Mouse (Mus musculus) forebrain, embryonic 11.5 days (tissue): ENCODE measurements around the gene Spns2. TPM values are rescaled to one million over a fixed set of nuclear protein-coding genes. Genes with fewer than 3 reads are reported as not detected.
A peak's percentile ranks its signal among the peaks of the same experiment; 100 is the strongest.

ENCODE experiments used
- ATAC-seq: fragments of 200-750 bp; cut with Nextera tagmentation; replicated peaks from 2 replicates; pipeline ENCODE4 v1.8.0; 2017; ENCODE audit warnings: moderate TSS enrichment; ENCODE audit not compliant: low FRiP score
- DNase-seq: peaks from one replicate; pipeline ENCODE4 v3.0.0-alpha.2; 2017; ENCODE audit warnings: low spot score
- H3K27ac ChIP-seq: fragments of 300-500 bp; sonication (generic); 2 replicates; pipeline ENCODE4 v1.5.1; 2014; ENCODE audit warnings: low read depth, low read length
- H3K27me3 ChIP-seq: fragments of 300-500 bp; sonication (generic); 2 replicates; pipeline ENCODE4 v1.6.1; 2014; ENCODE audit warnings: mild to moderate bottlenecking, low read length, mixed read lengths; ENCODE audit not compliant: control insufficient read depth, insufficient read depth
- H3K36me3 ChIP-seq: fragments of 300-500 bp; sonication (generic); 2 replicates; pipeline ENCODE4 v1.6.1; 2014; ENCODE audit warnings: mild to moderate bottlenecking, low read length, moderate library complexity, mixed read lengths; ENCODE audit not compliant: control insufficient read depth, insufficient read depth
- H3K4me1 ChIP-seq: fragments of 300-500 bp; sonication (generic); replicated peaks from 2 replicates; pipeline ENCODE4 v1.6.1; 2014; ENCODE audit warnings: low read length, mixed read lengths; ENCODE audit not compliant: control insufficient read depth, insufficient read depth
- H3K4me2 ChIP-seq: fragments of 300-500 bp; sonication (generic); 2 replicates; pipeline ENCODE4 v1.6.1; 2014; ENCODE audit warnings: low read depth, mild to moderate bottlenecking, low read length, moderate library complexity, mixed read lengths; ENCODE audit not compliant: severe bottlenecking
- H3K4me3 ChIP-seq: fragments of 300-500 bp; sonication (generic); 2 replicates; pipeline ENCODE4 v1.5.1; 2014; ENCODE audit warnings: low read depth, low read length
- H3K9ac ChIP-seq: fragments of 300-500 bp; sonication (generic); 2 replicates; pipeline ENCODE4 v1.6.1; 2014; ENCODE audit warnings: low read length
- H3K9me3 ChIP-seq: fragments of 300-500 bp; sonication (generic); 2 replicates; pipeline ENCODE4 v1.6.1; 2016; ENCODE audit warnings: low read length, mixed read lengths; ENCODE audit not compliant: control insufficient read depth
- WGBS: fragments of 180-500 bp; shearing (Covaris S2); extraction: QIAGEN DNeasy Blood & Tissue Kit; methylation state at CpG from one replicate; pipeline ENCODE4 v1.1.7; 2014; 5-methylcytosine and 5-hydroxymethylcytosine counted together
- polyA plus RNA-seq: library from polyadenylated mRNA; unstranded; fragments of >200 nt; fragmentation: Nextera tagmentation; extraction: Ambion mirVana; gene quantifications from 2 replicates; pipeline ENCODE4 v1.2.1, GENCODE M21; 2014

Spns2 gene
- polyA plus RNA-seq, 1 experiment from 2014 or later, result 4.0 TPM

- no peak within 1 kb of the TSS for H3K27ac ChIP-seq
These were observed 78.4 kb downstream of the Spns2 start, which contains the start of gene Smtnl2 for GRCm38 (mm10) chr11:72411093-72411921. TSS of gene Smtnl2 (minus strand) at chr11:72411713.

GRCm38 (mm10) chr11:72410521-72411092, 79.1 kb downstream of the Spns2 start:
- H3K4me3 ChIP-seq, result peak overlapping the region; percentile 43
- no peak overlapping the region for H3K9ac ChIP-seq
- under 1% methylated on average over 25 of the region's 25 CpGs for WGBS
- no peak for DNase-seq
- H3K27ac ChIP-seq, result no peak overlapping the region
- no peaks in the 10 kb centered on the region for H3K9me3 ChIP-seq
- H3K4me2 ChIP-seq, result peak overlapping the region; percentile 85
- ATAC-seq, result no peak; the same call in 1 of the 2 replicates
- no peaks in the 10 kb centered on the region for H3K36me3 ChIP-seq
- H3K4me1 ChIP-seq, result peaks cover 4% of the 10 kb centered on the region; the same call in 1 of the 2 replicates
- H3K27me3 ChIP-seq, result no peaks in the 10 kb centered on the region; the same call in 1 of the 2 replicates

More at GRCm38 (mm10) chr11:72411093-72411921, 78.4 kb downstream of the Spns2 start, which contains the start of gene Smtnl2:
- H3K36me3 ChIP-seq, result no peaks in the 10 kb centered on the region
- H3K9ac ChIP-seq, result peak within 1 kb of the TSS; percentile 33
- DNase-seq (peak; percentile 92), ATAC-seq (peak; percentile 93)
- peaks cover 4% of the 10 kb centered on the region; the same call in 1 of the 2 replicates for H3K4me1 ChIP-seq
- no peaks in the 10 kb centered on the region; the same call in 1 of the 2 replicates for H3K27me3 ChIP-seq
- under 1% methylated on average over 84 of the region's 86 CpGs for WGBS
- peak within 1 kb of the TSS; percentile 43 for H3K4me3 ChIP-seq
- peak within 1 kb of the TSS; percentile 85 for H3K4me2 ChIP-seq
- no peaks in the 10 kb centered on the region for H3K9me3 ChIP-seq

GRCm38 (mm10) chr11:72409649-72410385, 79.9 kb downstream of the Spns2 start:
- DNase-seq, result no peak
- Histone ChIP-seq H3K9ac (no peak overlapping the region), H3K27ac (no peak overlapping the region), H3K4me2 (peak overlapping the region; percentile 11; the same call in 1 of the 2 replicates), H3K4me1 (peaks cover 4% of the 10 kb centered on the region; the same call in 1 of the 2 replicates), H3K36me3 (no peaks in the 10 kb centered on the region), H3K27me3 (no peaks in the 10 kb centered on the region; the same call in 1 of the 2 replicates), H3K9me3 (no peaks in the 10 kb centered on the region), H3K4me3 (no peak overlapping the region)
- ATAC-seq, result no peak
- 81% methylated on average over 12 of the region's 12 CpGs for WGBS

- no peak overlapping the region for H3K27ac ChIP-seq
- no peak overlapping the region for H3K4me2 ChIP-seq
- no peaks in the 10 kb centered on the region for H3K36me3 ChIP-seq
- no peaks in the 10 kb centered on the region; the same call in 1 of the 2 replicates for H3K27me3 ChIP-seq
- no peaks in the 10 kb centered on the region for H3K9me3 ChIP-seq
- H3K4me1 ChIP-seq, result peaks cover 4% of the 10 kb centered on the region; the same call in 1 of the 2 replicates
- H3K9ac ChIP-seq, result no peak overlapping the region
- H3K4me3 ChIP-seq, result no peak overlapping the region
- no peak for ATAC-seq
- DNase-seq, result no peak
- 52% methylated on average over 9 of the region's 9 CpGs for WGBS
These were observed 81.1 kb downstream of the Spns2 start for GRCm38 (mm10) chr11:72408451-72409170.

- DNase-seq (no peak), ATAC-seq (no peak)
- Histone ChIP-seq H3K9me3 (no peaks in the 10 kb centered on the region), H3K27me3 (no peaks in the 10 kb centered on the region; the same call in 1 of the 2 replicates), H3K4me3 (no peak overlapping the region), H3K4me2 (no peak overlapping the region), H3K4me1 (peaks cover 4% of the 10 kb centered on the region; the same call in 1 of the 2 replicates), H3K9ac (no peak overlapping the region), H3K36me3 (no peaks in the 10 kb centered on the region), H3K27ac (no peak overlapping the region)
- 18% methylated on average over 7 of the region's 7 CpGs for WGBS
These were observed 82.1 kb downstream of the Spns2 start for GRCm38 (mm10) chr11:72407574-72407973.

GRCm38 (mm10) chr11:72407081-72407480, 82.6 kb downstream of the Spns2 start:
- 23% methylated on average over 3 of the region's 3 CpGs for WGBS
- H3K27ac ChIP-seq, result no peak overlapping the region

GRCm38 (mm10) chr11:72406079-72406675, 83.5 kb downstream of the Spns2 start:
- WGBS, result 64% methylated on average over 8 of the region's 8 CpGs
- no peak overlapping the region for H3K4me3 ChIP-seq
- H3K27me3 ChIP-seq, result no peaks in the 10 kb centered on the region; the same call in 1 of the 2 replicates
- peaks cover 4% of the 10 kb centered on the region; the same call in 1 of the 2 replicates for H3K4me1 ChIP-seq
- H3K9me3 ChIP-seq, result no peaks in the 10 kb centered on the region
- DNase-seq (no peak), ATAC-seq (no peak)
- no peaks in the 10 kb centered on the region for H3K36me3 ChIP-seq
- H3K4me2 ChIP-seq, result no peak overlapping the region
- H3K9ac ChIP-seq, result no peak overlapping the region
- H3K27ac ChIP-seq, result no peak overlapping the region

More at GRCm38 (mm10) chr11:72407081-72407480, 82.6 kb downstream of the Spns2 start:
- ATAC-seq (no peak), DNase-seq (no peak)
- no peak overlapping the region for H3K4me3 ChIP-seq
- H3K36me3 ChIP-seq, result no peaks in the 10 kb centered on the region
- no peaks in the 10 kb centered on the region; the same call in 1 of the 2 replicates for H3K27me3 ChIP-seq
- H3K4me1 ChIP-seq, result peaks cover 4% of the 10 kb centered on the region; the same call in 1 of the 2 replicates
- H3K9me3 ChIP-seq, result no peaks in the 10 kb centered on the region
- no peak overlapping the region for H3K9ac ChIP-seq
- no peak overlapping the region for H3K4me2 ChIP-seq
